Mouse (Mus musculus) midbrain, embryonic 11.5 days (tissue): ENCODE measurements around the gene Grb2. TPM values are rescaled to one million over a fixed set of nuclear protein-coding genes. Genes with fewer than 3 reads are reported as not detected.

Source experiments
- ATAC-seq: fragments of 200-750 bp; cut with Nextera tagmentation; 2 replicates; pipeline ENCODE4 v1.8.0; 2017; ENCODE audit warnings: moderate TSS enrichment, moderate library complexity; ENCODE audit not compliant: low FRiP score
- DNase-seq: peaks from one replicate; pipeline ENCODE4 v3.0.0; 2015; ENCODE audit warnings: low spot score; ENCODE audit errors: missing footprints
- H3K27ac ChIP-seq: fragments of 300-500 bp; sonication (generic); 2 replicates; pipeline ENCODE4 v1.5.1; 2014; ENCODE audit warnings: low read depth, low read length
- H3K27me3 ChIP-seq: fragments of 300-500 bp; sonication (generic); 2 replicates; pipeline ENCODE4 v1.6.1; 2014; ENCODE audit warnings: mild to moderate bottlenecking, low read length, moderate library complexity, mixed read lengths; ENCODE audit not compliant: control insufficient read depth, insufficient read depth
- H3K36me3 ChIP-seq: fragments of 300-500 bp; sonication (generic); 2 replicates; pipeline ENCODE4 v1.6.1; 2014; ENCODE audit warnings: mild to moderate bottlenecking, low read length, moderate library complexity, mixed read lengths; ENCODE audit not compliant: control insufficient read depth, insufficient read depth
- H3K4me1 ChIP-seq: fragments of 300-500 bp; sonication (generic); 2 replicates; pipeline ENCODE4 v1.6.1; 2014; ENCODE audit warnings: low read length; ENCODE audit not compliant: control insufficient read depth, insufficient read depth
- H3K4me2 ChIP-seq: fragments of 300-500 bp; sonication (generic); 2 replicates; pipeline ENCODE4 v1.6.1; 2014; ENCODE audit warnings: mild to moderate bottlenecking, moderate library complexity
- H3K4me3 ChIP-seq: fragments of 300-500 bp; sonication (generic); 2 replicates; pipeline ENCODE4 v1.5.1; 2014; ENCODE audit warnings: low read depth, low read length
- H3K9ac ChIP-seq: fragments of 300-500 bp; sonication (generic); 2 replicates; pipeline ENCODE4 v1.6.1; 2014; ENCODE audit warnings: low read length
- H3K9me3 ChIP-seq: fragments of 300-500 bp; sonication (generic); 2 replicates; pipeline ENCODE4 v1.6.1; 2016; ENCODE audit warnings: low read length; ENCODE audit not compliant: control insufficient read depth
- WGBS: fragments of 180-500 bp; shearing (Covaris S2); extraction: QIAGEN DNeasy Blood & Tissue Kit; methylation state at CpG from one replicate; pipeline ENCODE4 v1.1.7; 2014; 5-methylcytosine and 5-hydroxymethylcytosine counted together
- polyA plus RNA-seq: library from polyadenylated mRNA; unstranded; fragments of >200 nt; fragmentation: Nextera tagmentation; extraction: Ambion mirVana; gene quantifications from 2 replicates; pipeline ENCODE4 v1.2.1, GENCODE M21; 2014

The Grb2 gene
- polyA plus RNA-seq, 1 experiment from 2014 or later: 77.7 TPM

DNA sequence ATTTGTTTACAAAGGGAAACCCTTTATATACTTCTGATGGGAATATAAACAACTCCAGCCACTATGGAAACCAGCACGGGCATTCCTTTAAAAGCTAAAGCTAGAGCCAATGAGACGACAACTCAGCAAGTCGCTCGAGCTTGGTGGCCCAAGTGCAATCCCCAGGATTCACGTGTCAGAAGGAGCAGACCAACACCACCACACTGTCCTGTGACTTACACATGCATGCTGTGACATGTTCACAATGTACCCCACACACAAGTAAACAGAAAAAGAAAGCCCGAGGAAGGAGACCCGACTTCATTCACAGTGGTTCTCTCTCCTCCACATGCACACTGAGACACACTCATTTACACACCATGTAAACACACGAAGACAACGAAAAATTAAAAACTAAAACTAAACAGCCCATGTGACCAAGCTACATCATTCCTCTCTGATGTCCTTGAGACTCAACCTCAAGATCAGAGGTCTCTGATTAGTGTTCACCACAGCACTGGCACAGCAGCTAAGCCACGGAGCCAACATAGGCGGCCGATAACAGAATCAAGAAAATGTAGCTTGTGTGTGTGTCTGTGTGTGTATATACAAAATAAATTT is 14.3 kb downstream of the Grb2 start:
- Histone ChIP-seq H3K4me3 (no peak overlapping the region), H3K27ac (no peak overlapping the region), H3K9ac (no peak overlapping the region), H3K27me3 (no peaks in the 10 kb centered on the region), H3K4me1 (no peaks in the 10 kb centered on the region), H3K4me2 (no peak overlapping the region), H3K9me3 (no peaks in the 10 kb centered on the region), H3K36me3 (peaks cover 2% of the 10 kb centered on the region; the same call in 1 of the 2 replicates)
- 93% methylated on average over 12 of the region's 12 CpGs for WGBS
- DNase-seq: no peak
- no peak for ATAC-seq

DNA sequence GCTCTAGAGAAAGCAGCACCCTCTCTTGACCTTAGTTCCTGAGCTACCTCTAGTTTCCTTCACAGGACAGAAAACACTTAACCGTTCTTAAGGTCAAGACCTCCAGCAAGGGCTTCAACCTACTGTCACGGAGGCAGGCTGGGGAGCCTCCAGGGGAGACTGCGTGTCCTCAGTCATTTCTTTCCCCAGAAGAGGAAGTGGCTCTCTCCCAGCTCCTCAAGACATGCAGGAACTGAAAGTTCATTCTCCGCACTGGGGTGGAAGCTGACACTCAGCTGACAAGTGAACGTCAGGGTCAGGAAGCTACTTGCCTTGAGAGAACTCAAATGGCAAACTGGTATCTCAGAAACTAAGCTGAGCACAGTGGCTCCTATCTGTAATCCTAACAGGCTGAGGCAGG is 15.6 kb downstream of the Grb2 start:
- Histone ChIP-seq H3K36me3 (peaks cover 2% of the 10 kb centered on the region; the same call in 1 of the 2 replicates), H3K4me2 (no peak overlapping the region), H3K4me1 (no peaks in the 10 kb centered on the region), H3K4me3 (no peak overlapping the region), H3K27ac (no peak overlapping the region), H3K9me3 (no peaks in the 10 kb centered on the region), H3K27me3 (no peaks in the 10 kb centered on the region), H3K9ac (no peak overlapping the region)
- WGBS: 83% methylated on average over 5 of the region's 5 CpGs
- ATAC-seq: no peak
- no peak for DNase-seq

DNA sequence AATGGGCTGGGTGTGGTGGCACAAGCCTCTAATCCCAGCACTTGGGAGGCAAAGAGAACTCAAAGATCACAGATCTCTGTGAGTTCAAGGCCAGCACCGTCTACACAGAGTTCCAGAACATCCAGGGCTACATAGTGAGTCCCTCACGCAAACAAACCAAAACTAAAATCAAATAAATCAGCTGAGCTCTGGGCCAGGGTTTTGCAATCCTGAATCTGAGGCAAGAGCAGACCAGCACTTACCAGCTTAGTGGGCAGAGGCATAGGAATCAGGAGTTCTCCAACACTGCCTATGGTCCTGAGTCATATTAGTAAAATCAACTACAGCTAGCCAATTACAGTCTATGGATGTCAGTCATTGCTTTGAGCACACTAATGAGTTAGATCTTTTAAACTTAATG is 16.4 kb downstream of the Grb2 start:
- no peak overlapping the region for H3K27ac ChIP-seq
- H3K36me3 ChIP-seq: peaks cover 2% of the 10 kb centered on the region; the same call in 1 of the 2 replicates
- 91% methylated on average over 2 of the region's 2 CpGs for WGBS
- no peaks in the 10 kb centered on the region for H3K27me3 ChIP-seq
- ATAC-seq (no peak), DNase-seq (no peak)
- no peaks in the 10 kb centered on the region for H3K4me1 ChIP-seq
- H3K4me3 ChIP-seq: no peak overlapping the region
- H3K9ac ChIP-seq: no peak overlapping the region
- H3K4me2 ChIP-seq: no peak overlapping the region
- no peaks in the 10 kb centered on the region for H3K9me3 ChIP-seq

DNA sequence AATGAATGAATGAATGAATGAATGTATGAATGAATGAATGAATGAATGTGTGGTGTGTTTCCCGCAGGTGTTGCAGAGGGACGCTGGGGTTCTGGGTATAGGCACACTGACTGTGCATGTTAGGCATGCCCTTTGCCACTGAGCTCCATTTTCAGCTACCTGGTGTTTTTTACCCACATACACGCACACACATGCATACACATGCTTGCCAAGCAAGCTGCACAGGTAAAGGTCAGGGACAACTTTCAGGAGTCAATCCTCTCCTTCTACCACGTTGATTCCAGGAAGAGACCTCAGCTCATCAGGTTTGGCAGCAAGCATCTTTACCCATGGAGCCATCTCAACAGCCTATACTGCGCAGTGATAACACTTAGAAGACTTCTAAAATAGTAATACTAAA is 16.9 kb downstream of the Grb2 start:
- Histone ChIP-seq H3K27ac (no peak overlapping the region), H3K4me1 (no peaks in the 10 kb centered on the region), H3K9ac (no peak overlapping the region), H3K4me2 (no peak overlapping the region), H3K4me3 (no peak overlapping the region), H3K9me3 (no peaks in the 10 kb centered on the region), H3K36me3 (peaks cover 2% of the 10 kb centered on the region; the same call in 1 of the 2 replicates), H3K27me3 (no peaks in the 10 kb centered on the region)
- no peak for ATAC-seq
- DNase-seq: no peak
- WGBS: 94% methylated on average over 5 of the region's 5 CpGs

DNA sequence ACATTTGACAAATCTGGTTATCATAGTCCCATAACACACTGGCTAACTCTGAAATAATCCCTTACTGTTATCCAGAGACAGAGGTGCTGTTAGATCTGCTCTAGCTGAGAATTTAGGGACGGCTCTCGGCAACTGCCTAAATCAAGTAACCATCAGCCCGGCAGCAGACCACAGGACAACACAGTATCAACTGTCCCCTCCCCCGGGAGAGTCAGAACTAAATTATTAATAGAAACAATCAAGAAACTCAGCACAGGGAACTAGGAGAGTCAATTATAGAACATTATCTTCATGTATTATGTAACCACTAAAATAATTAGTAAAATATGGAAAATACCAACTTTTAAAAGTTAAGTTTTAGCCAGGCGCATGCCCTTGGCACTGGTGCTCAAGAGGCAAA is 17.4 kb downstream of the Grb2 start:
- Histone ChIP-seq H3K27ac (no peak overlapping the region), H3K4me1 (no peaks in the 10 kb centered on the region), H3K4me2 (no peak overlapping the region), H3K9me3 (no peaks in the 10 kb centered on the region), H3K36me3 (peaks cover 2% of the 10 kb centered on the region; the same call in 1 of the 2 replicates), H3K27me3 (no peaks in the 10 kb centered on the region), H3K4me3 (no peak overlapping the region), H3K9ac (no peak overlapping the region)
- ATAC-seq (no peak), DNase-seq (no peak)
- WGBS: 95% methylated on average over 5 of the region's 5 CpGs

DNA sequence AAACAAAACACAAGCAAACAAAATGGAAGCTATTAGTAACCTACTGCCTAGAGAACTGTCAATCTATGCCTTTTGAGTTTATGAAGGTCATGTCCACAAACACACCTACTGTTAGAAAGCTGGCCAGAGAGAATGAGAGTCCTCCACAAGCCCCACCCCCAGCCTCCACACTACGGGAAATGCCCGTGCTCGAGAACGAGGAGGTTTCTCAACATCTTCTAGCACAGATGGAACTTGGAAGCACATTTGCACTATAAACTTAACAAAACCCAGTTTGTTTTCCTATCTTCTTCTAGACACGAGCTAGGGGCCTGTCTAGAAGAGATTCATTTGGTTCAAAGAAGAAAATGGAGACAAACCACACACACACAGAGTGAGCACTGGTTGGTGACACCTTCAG is 18.0 kb downstream of the Grb2 start:
- Histone ChIP-seq H3K9ac (no peak overlapping the region), H3K27me3 (no peaks in the 10 kb centered on the region), H3K4me2 (no peak overlapping the region), H3K9me3 (no peaks in the 10 kb centered on the region), H3K4me3 (no peak overlapping the region), H3K4me1 (no peaks in the 10 kb centered on the region), H3K27ac (no peak overlapping the region), H3K36me3 (peaks cover 2% of the 10 kb centered on the region; the same call in 1 of the 2 replicates)
- DNase-seq (no peak), ATAC-seq (no peak)
- 90% methylated on average over 5 of the region's 5 CpGs for WGBS

DNA sequence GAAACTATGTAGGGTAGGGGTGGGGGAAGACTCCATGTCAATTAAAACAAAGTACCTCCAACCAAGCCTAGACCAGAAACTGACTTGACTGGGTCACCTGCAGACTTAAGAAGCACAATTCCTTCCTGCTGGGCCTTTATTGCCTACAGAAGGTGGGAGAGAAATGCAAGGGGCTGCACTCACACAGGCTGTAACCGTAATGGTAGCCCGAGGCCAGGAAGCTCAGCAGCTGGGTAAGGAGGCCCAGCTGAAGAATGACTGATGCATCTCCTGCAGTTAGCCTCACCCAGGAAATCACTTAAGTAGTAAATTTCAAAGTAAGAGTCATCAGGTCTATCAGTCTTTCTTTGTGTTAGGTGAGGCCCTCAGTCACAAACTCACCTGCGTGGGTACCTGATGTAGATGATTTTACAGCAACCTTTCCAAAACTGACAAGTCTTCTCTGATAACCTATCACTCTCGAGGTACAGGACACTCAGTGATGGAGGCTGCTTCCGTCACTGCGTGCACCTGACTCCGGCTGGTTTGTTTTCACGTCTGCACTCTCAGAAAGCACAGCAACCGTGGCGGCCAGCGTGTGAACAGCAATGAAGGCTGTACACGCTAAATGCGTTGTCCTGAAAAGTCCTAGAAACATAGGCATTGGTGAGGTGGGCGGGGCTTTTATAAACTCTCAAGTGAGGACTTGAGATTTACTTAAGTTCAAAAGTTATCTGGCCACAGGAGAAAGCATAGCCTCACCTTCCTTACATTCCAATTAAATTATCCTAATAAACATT is 19.1 kb downstream of the Grb2 start:
- H3K27me3 ChIP-seq: no peaks in the 10 kb centered on the region
- ATAC-seq (no peak), DNase-seq (no peak)
- no peaks in the 10 kb centered on the region for H3K9me3 ChIP-seq
- no peak overlapping the region for H3K4me2 ChIP-seq
- peaks cover 2% of the 10 kb centered on the region; the same call in 1 of the 2 replicates for H3K36me3 ChIP-seq
- no peak overlapping the region for H3K9ac ChIP-seq
- H3K4me3 ChIP-seq: no peak overlapping the region
- WGBS: 96% methylated on average over 14 of the region's 14 CpGs
- H3K4me1 ChIP-seq: no peaks in the 10 kb centered on the region
- H3K27ac ChIP-seq: no peak overlapping the region

DNA sequence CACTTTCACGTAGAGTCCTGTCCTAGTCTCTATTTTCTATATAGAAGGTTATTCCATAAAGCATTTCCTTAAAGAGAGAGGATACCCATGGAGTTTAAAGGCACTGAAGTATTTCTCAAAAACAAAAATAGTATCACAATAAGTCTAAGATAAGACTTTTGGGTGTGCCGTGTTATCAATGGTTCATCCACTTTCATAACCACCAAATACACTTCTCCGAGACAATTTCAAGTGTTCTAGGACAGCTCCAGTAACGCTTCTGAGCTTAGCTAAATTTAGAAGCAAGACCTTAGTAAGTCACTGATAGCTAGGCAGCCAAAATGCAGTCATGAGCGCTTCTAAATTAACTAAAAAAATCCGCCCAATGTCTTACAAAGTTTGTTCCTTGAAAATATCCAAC is 22.0 kb downstream of the Grb2 start:
- H3K4me2 ChIP-seq: no peak overlapping the region
- H3K36me3 ChIP-seq: peaks cover 2% of the 10 kb centered on the region; the same call in 1 of the 2 replicates
- no peak overlapping the region for H3K27ac ChIP-seq
- no peak overlapping the region for H3K4me3 ChIP-seq
- ATAC-seq (no peak), DNase-seq (no peak)
- no peak overlapping the region for H3K9ac ChIP-seq
- WGBS: 92% methylated on average over 6 of the region's 6 CpGs
- no peaks in the 10 kb centered on the region for H3K9me3 ChIP-seq
- H3K27me3 ChIP-seq: no peaks in the 10 kb centered on the region
- no peaks in the 10 kb centered on the region for H3K4me1 ChIP-seq

DNA sequence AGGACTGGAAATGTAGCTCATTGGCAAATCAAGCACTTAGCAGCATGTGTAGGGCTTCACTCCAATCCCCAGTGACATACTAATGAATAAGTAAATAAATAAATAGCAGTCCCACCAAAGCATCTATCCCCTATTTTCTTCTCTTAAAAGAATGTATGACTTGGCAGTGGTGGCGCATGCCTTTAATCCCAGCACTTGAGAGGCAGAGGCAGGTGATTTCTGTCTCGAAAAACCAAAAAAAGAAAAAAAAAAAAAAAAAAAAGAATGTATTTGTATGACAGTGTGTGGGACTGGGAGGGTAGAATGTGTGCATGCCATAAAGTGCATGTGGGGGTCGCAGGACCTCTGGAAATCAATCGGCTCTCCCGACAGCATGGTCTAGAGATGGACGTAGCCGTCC is 22.4 kb downstream of the Grb2 start:
- ATAC-seq: no peak
- Histone ChIP-seq H3K4me3 (no peak overlapping the region), H3K9ac (no peak overlapping the region), H3K27me3 (no peaks in the 10 kb centered on the region), H3K9me3 (no peaks in the 10 kb centered on the region), H3K4me2 (no peak overlapping the region), H3K36me3 (peaks cover 2% of the 10 kb centered on the region; the same call in 1 of the 2 replicates), H3K27ac (no peak overlapping the region), H3K4me1 (no peaks in the 10 kb centered on the region)
- WGBS: 89% methylated on average over 7 of the region's 7 CpGs
- DNase-seq: no peak
